Mouse (Mus musculus) testis, postnatal 14 days (tissue): ENCODE data around the gene Plekhh3.
A peak's percentile ranks its signal among the peaks of the same experiment; 100 is the strongest.

Experiments used
- DNase-seq: peaks from one replicate; pipeline ENCODE4 v3.0.0; 2021; ENCODE audit warnings: low spot score

The Plekhh3 gene

DNA sequence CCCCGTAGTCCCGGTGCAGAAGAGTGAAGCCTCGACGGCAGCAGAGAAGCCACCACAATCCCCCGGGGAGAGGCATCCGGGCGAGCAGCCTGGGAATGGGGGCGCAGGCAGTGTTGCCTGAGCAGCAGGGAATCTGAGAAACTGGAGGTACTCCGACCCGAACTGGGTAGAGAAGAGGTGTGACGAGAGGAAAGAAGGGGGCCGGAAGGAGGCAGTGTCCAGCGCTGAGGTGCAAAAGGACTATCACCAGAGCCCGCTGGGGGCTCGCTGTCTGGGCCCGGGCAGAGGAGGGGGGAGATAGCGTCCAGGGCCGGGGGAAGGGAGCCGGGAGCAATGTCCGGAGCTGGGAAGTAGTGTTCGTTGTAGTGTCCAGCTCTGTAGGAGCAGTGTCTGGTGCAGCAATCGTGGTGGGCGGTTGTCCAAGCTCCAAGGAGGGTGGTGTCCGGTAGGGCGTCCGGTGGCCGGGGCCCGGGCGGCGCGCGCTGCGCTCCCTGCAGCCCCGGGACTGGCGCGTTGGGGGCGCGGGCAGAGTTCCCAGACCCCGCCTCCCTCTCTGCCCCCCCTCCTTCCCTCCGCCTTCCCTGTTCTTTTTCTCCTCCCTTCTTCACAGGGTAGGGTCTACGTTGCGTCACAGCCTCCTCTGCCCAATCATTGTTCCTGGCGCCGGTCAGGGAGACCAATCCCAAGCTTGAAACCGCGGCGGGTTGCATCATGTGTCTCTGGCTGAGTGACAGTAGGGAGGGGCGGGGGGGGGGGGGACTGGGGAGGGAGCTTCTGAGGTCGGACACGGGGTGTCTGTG is at the start of gene Plekhh3:
Gene Plekhh3 (minus strand): TSS at position 541 of the 800 bp plus-strand sequence.
- peak; percentile 93 for DNase-seq

DNA sequence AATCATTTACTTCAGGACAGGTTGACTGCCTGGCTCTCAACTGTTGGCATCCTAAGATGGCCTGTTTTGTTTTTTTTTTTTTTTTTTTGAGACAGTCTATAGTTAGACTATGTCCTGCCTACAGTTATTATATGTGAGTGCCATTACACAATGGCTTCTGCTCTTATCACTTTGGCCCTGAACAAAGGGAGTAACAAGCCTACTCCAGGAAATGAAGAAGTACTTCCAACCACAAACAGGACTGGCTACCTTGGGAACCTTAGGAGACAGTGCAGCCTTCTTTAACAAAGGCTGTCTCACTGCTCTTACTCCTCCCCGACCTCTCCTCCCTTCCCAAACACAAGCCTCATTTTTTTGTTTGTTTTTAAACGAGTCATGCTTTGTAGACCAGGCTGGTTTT is 49.7 kb upstream of the Plekhh3 start:
- DNase-seq: no peak

DNA sequence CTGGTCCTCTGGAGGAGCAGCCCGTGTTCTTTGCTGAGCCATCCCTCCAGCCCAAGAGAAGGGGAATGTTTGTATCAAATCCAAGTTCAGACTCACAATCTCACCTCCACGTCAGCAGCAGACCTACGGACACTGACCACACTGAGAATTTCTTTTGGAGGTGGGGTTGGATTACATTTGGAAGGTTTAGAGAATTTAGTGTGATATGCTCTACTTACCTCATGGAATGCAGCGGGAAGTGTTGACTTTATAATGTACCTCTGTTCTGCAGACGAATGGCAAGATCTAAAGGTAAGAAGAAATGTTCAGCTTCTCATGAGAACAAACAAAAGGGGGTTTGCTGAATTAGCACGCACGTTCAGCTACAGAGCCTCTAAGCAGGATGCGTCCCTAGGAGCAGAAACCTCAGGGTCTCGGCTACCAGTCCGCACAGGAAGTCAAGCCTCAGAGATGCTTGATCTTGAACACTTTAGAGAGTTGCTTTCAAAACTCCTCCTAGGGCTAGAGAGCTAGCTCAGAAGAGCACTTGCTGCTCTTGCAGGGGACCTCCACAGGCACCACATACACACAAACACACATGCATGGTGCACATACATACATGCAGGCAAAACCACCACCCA is 47.4 kb upstream of the Plekhh3 start:
- no peak for DNase-seq

DNA sequence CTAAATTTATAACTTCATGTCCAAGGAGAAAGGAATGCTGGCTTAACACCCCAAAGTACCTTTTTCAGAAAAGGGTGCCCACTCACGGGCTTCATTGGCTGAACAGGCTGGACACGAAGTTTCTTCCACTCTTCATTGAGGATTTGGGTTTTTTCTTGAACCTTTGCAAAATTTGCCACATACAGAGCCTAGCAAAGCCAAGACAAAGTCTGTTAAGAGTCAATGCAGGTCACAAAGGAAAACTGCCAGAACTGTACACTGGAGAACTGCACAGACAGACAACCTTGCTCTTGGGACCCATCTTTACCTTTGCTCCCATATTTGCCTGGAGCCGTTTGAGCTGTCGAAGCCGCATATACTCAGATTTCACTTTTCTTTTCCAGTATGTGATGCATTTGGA is 45.8 kb upstream of the Plekhh3 start:
- no peak for DNase-seq

DNA sequence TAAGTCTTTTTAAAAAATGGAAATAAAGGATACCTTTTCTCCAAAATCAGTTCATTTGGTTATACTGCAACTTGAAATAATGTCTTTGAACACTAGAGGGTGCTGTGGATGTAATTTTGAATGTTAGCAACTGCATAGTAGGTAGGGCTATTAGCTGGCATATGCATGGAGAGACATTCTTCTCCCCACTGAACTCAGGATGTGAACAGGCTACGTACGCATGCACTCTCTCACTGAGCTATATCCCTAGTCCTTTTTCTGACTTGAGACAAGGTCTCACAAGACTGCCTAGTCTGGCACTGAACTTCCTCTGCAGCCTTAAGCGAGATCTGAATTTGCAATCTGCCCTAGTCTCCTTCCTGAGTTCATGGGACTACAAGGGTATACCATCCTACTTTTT is 40.8 kb upstream of the Plekhh3 start:
- DNase-seq: no peak

DNA sequence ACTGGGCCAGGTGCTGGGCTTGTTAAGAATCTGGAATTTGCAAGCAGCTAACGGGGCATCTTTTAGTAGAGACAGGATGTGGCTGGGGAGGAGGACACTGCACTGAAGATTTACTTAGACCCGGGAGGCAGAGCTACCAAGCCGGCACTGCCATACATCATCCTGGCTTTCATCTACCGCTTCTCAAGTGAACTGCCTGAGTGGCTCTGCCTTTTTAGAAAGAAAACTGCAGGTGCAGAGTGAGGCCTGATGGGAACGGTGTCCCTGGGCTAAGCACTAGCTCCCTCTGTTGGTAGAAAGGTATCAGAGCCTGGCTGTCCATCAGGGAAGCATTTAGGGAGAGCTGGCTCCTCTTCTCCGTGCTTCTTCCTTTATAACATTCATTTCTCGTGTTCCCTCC is 29.8 kb upstream of the Plekhh3 start:
- no peak for DNase-seq

DNA sequence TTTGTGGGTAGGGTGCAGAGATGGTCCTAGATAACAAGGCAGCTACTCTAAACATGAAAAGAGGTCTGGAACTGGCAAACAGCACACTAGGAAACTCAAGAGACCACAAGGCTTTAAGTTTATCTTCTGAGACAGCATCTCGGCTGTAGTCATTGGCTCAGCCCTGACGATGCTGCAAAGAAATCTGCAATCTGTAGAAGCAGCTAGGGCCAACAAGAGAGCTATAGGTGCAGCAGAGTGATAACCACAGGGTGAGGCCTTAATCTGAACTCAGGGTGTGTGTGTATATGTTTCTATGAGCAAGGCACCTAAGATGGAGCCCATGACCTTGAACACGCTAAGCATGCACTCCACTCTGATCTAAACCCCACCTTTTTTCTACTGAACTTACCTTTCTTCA is 28.4 kb upstream of the Plekhh3 start:
- no peak for DNase-seq

DNA sequence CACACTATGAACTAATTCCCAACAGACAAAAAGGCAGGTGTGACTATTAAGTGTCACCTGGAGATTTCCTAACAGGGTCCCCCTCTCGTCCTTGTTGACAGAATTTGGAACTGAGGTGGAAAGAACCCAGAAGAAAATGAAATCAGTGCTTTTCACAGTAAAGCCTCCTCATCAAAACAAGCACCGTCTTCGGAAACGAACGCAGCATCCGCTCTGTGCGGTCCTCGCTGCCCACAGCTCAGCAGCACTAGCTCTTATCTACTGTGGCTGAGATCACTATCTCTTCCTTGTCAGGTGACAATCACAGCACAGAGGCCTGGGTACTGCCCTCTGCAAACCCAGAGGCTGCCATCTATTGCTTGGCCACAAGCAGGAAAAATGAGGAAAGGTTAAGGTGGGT is 25.0 kb upstream of the Plekhh3 start:
- DNase-seq: no peak

DNA sequence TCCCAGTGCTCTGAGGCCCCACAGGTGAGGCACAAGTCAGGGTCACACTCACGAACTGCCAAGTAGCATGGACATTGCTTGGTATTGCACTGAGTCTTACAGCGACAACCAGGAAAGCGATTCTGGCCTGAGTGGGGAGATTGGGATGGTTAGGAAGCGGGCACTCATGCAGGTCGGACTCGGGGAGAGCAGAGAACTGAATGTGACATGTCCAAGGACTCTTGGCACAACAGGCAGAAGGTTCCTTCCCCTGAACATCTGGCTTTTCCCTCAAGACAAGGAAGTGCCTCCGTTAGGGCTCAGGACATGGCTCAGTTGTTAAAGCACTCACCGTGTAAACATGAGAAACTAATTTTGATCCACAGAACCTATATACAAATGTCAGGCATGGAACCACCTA is 24.4 kb upstream of the Plekhh3 start:
- no peak for DNase-seq

DNA sequence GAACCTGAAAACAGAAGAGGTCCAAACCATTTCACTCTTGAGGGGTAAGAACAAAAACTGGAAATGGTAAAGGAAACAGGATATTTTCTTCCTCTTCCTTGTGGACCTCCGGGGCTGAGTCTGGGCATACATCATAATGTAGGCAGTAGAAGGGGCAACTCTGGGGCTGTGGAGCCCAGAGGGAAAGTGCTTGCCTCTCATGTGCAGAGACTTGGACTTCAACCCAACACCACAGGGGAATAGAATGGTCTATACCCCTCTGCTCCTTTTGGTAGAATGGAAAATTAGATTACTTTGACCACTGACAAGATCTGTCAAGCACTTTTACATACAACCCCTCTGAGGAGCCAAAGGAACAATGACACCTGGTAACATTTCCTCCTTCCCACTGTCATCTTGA is 23.9 kb upstream of the Plekhh3 start:
- DNase-seq: no peak

DNA sequence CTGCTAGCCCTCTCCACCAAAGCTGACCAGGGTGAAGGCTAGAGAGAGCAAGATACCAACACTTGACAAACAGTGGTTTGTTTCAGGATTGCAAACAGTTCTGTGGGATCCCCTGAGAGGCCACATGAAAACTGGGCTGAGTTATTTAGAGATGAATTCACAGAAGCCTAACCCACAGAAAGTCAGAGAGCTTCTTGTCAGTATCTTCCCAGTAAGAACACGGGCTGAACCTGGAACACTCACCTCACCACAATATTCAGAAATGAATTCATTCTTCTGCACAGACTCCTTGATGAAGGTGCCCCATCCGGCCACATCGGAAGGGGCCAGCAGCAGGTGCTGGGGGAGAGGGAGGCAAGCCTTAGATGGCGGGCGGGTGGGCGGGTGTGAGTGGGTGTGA is 23.5 kb upstream of the Plekhh3 start:
- no peak for DNase-seq

DNA sequence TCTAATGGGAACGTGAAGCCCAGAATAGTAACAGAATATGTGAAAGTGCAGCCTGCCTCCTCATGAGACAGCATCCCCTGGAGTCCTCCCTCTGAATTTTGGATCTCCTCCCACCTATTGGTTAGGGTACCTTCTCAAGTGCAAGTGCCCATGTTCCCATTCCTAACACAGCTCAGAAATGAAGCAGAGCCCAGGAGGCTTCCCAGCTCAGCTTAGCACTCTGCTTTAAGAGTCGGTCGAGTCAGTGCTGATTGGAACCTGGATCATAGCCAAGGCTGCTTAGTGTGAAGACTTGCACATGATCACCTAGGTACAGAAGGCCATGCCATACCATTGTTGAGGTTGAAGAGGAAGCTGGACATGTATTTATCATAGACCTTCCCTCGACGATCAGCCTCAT is 23.0 kb upstream of the Plekhh3 start:
- DNase-seq: no peak

DNA sequence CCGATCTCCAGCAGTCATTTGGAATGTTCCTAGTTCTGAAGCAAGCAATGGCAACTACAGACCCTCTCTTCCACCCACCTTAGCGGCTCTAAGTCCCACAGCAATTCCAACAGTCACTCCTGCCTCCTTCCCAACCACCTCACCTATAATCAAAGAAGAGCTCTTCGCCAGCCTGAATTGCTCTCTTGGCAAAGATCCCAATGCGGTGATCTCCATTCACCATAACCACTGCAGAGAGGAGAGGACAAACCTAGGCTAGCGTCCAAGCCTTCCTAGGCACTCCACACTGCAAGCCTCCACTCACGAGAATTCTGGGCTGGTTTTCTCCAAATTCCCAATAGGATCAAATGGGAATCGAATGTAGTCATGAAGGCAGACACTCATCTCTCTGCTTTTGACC is 21.9 kb upstream of the Plekhh3 start:
- no peak for DNase-seq

DNA sequence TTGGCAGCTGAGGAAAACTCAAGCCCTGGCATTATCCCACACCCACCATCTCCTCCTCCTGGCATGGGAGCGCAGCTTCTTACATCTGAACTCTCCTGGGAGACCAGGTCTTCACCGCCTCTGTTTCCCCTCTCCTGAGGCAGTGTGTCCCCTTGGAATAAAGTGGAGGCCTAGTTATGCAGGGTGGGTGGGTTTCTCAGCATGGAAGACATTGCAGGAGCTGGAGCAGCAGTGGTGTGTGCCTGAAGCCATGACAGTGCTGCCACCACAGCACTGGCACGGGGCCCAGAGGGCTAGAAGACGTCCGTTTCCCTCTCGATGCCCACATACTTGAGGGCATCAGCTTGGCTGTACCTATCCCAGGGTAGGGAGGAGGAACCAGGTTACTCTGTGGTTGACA is 21.5 kb upstream of the Plekhh3 start:
- DNase-seq: no peak

DNA sequence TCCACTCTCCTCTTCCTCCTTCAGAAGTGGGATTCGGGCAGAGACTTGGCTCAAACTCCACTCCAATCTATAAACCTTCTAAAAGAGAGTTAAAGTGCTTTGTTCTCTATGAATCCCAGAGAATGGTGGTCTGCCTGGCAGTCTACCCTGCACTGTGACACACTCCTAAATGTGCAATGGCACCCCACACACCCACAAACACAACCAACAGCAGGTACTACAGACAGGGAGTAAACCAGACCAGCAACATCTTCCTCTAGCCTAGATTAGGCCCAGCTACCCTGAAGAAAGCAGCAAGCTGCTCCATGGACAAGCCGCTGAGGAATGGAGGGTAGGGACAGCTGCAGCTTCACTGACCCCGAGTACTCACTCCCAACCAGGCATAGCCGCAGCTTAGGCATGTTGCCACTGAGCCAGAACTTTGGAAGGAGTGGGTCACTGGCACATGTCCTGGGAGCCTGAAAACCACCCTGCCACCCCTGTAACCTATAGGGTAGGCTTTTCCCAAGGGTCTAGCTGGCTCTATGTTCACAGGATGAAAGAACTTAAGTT is 20.8 kb upstream of the Plekhh3 start:
- no peak for DNase-seq

DNA sequence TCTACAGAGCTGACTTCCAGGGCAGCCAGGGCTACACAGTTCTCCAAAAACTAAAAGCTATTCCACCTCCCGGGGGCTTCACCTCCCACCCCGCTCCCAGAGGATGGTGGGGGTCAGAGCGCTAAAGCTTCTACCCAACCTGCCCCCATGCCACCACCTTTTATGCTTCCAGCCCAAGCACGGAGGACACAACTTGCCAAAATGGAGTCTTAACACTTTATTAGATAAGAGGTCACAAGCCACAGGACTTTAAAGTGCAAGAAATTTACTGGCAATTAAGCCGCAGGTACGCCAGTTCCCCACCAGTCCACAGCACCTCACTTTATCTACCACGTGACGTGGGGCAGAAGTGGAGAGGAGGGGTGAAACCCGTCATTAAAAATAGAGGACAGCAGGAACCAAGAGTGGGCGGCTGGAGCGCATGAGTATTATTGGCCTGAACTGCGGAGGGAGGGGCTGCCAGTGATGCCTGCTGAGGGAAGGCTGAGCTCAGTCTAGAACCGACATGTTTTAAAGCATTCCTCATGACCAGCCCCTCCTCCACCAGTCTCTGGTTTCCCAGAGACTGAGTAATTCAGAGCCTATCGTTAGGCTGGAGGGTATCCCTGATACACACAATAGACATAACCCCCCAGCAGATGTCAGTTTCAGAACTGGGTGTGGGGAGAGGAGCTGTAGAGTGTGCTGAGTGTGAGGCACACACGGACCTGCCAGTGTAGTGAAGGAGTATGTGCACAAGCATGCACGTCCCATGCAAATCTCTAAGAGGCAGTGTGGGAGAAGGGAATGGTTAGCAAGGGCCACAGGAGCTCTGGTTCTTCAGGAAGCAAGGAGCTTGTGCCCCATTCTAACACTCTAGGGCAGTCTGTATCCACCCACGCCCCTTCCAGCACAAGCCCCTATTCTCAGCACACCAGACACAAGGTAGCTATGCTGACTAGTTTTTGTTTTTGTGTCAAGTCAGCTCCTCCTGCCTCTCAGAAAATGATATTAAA is 20.1 kb upstream of the Plekhh3 start:
- no peak for DNase-seq

DNA sequence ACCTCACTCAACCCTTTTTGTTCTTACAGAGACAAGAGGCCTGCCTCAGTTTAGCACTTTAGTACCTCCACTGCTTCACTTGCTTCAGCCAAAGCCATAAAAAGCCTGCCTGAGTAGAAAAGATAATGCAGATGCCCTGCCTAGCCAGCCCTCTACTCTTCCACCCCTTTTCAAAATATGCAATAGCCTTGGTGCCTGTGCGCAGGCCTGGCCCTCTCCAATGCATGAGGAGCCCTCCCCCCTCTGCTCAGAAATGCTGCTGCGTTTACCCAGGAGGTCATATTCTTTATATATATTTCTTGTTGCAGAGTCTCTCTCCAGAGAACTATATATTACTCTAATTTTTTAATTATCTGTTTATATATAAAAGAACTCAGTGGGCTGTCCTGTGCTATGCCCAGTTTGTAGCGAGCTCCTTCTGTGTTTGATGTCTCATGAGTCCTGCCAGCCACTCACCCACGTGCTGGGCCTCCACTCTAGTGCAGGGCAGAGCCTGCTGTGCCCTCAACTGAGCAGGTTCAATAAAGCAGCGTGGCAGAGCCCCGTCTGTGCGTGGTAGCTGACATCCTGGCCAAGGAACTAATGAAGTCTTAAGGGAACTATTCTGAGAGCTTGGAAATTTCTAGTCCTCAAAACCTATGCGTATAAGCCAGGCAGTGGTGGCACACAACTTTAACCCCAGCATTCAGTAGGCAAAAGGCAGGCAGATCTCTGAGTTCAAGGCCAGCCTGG is 19.2 kb upstream of the Plekhh3 start:
- DNase-seq: no peak

DNA sequence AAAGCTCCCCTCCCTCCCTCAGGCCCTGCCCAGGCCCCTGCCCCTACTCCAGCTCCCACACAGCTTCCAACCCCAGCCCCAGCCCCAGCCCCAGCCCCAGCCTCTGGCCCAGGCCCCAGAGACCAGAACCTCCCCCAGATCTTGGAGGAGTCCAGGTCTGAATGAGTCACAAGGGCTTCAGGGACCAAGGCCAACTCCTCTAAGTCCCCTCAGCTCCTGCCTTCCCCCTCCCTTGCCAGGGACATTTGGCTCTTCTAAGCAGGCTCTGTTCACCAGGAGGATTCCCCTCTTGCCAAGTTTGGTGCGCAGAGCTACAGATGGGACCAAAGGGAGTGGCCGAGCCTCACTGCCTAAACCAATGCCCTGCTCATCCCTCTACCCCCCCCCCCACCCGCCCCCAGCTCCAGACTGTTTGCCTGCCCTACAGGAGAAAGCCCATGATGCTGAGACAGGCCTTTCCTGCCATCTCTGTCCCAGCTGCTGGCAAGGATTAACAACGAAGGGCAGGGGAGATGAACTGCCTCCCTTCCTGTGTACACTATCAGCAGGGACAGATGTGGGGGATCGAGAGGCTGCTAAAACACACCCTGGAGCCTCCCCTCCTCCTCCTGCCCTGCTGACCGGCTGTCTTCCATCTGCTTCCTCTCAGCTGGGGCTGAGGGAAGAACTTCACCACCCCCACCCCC is 18.5 kb upstream of the Plekhh3 start:
- peak; percentile 89 for DNase-seq

DNA sequence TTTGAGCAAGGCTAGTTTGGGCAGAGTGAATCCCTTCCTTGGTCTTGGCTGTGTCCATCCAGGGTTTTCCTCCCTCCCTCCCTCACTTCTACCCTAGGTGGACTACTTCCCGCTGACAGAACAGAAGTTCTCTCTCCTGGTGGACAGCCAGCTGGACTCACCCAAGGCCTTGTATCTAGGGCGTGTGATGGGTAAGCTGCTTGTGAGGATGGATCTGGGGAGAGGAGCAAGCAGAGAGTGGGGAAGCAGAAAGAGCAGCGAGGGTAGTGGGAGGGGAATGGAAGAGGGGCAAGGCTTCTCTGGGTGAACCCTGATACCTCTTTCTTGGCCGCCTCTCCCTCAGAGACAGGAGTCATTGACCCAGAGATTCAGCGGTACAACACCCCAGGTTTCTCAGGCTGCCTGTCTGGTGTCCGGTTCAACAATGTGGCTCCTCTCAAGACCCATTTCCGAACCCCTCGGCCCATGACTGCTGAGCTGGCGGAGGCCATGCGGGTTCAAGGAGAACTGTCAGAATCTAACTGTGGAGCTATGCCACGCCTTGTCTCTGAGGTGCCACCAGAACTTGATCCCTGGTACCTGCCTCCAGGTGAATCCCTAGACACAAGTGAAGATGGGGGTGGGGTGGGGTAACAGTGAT is 17.1 kb upstream of the Plekhh3 start:
- peak; percentile 68 for DNase-seq

DNA sequence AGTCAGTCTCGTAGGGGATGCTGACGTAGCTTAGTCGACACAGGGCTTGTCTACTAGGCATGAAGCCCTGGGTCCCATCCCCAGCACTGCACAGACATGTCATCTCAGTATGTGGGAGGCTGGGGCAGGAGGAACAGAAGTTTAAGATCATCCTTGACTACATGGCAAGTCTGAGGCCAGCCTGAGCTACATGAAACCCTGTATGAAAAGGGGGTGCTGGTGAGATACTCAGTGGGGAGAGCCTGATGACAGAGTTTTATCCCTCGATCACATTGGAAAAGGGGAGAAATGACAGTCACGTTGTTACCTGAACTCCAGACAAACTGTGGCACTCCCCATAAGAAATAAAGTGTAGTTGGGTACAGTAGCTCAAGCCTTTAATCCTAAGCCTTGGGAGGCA is 16.4 kb upstream of the Plekhh3 start:
- no peak for DNase-seq
